Mouse (Mus musculus) lung, postnatal 0 days (tissue): ENCODE measurements at regions not wholly inside any gene's neighbourhood (a gene's known extent, or its start where the extent isn't known, plus 50 kb on each side); places are given as distances from the start of the nearest gene placed in this dataset.

Experiments used
- ATAC-seq: fragments of 200-750 bp; cut with Nextera tagmentation; 2 replicates; pipeline ENCODE4 v1.8.0; 2017; ENCODE audit warnings: moderate library complexity
- DNase-seq: peaks from one replicate; pipeline ENCODE4 v3.0.0-alpha.2; 2016; ENCODE audit warnings: low spot score
- H3K27ac ChIP-seq: fragments of 300-500 bp; sonication (generic); 2 replicates; pipeline ENCODE4 v1.5.1; 2014; ENCODE audit warnings: antibody characterized with exemption, mild to moderate bottlenecking, low read length, mixed read lengths
- H3K27me3 ChIP-seq: fragments of 300-500 bp; sonication (generic); replicated peaks from 2 replicates; pipeline ENCODE4 v1.6.1; 2014; ENCODE audit warnings: low read length, mixed read lengths; ENCODE audit not compliant: insufficient read depth
- H3K36me3 ChIP-seq: fragments of 300-500 bp; sonication (generic); 2 replicates; pipeline ENCODE4 v1.6.1; 2014; ENCODE audit warnings: low read length, mixed read lengths; ENCODE audit not compliant: insufficient read depth
- H3K4me1 ChIP-seq: fragments of 300-500 bp; sonication (generic); 2 replicates; pipeline ENCODE4 v1.6.1; 2014; ENCODE audit warnings: antibody characterized with exemption, low read depth, low read length, mixed read lengths; ENCODE audit not compliant: insufficient read depth
- H3K4me2 ChIP-seq: fragments of 300-500 bp; sonication (generic); replicated peaks from 2 replicates; pipeline ENCODE4 v1.6.1; 2014; ENCODE audit warnings: low read depth, mild to moderate bottlenecking, low read length, moderate library complexity, mixed read lengths
- H3K4me3 ChIP-seq: fragments of 300-500 bp; sonication (generic); 2 replicates; pipeline ENCODE4 v1.5.1; 2014; ENCODE audit warnings: low read depth, low read length
- H3K9ac ChIP-seq: fragments of 300-500 bp; sonication (generic); replicated peaks from 2 replicates; pipeline ENCODE4 v1.6.1; 2014; ENCODE audit warnings: low read depth, mild to moderate bottlenecking
- H3K9me3 ChIP-seq: fragments of 300-500 bp; sonication (generic); 2 replicates; pipeline ENCODE4 v1.6.1; 2016; ENCODE audit warnings: low read length, mixed read lengths
- CTCF ChIP-seq: IDR thresholded peaks from 2 replicates; pipeline ENCODE4 v1.5.1; 2016; ENCODE audit warnings: antibody characterized with exemption, mild to moderate bottlenecking
- EP300 ChIP-seq: IDR thresholded peaks from 2 replicates; pipeline ENCODE4 v1.6.1; 2016; ENCODE audit warnings: antibody characterized with exemption, mild to moderate bottlenecking, control low read depth
- WGBS: fragments of 180-500 bp; shearing (Covaris S2); extraction: QIAGEN DNeasy Blood & Tissue Kit; methylation state at CpG from one replicate; pipeline ENCODE4 v1.1.7; 2014; 5-methylcytosine and 5-hydroxymethylcytosine counted together

GRCm38 (mm10) chr7:36236673-36237072, 433.9 kb upstream of the Zfp507 start:
- ATAC-seq (no peak), DNase-seq (no peak)
- Histone ChIP-seq H3K27me3 (no peaks in the 10 kb centered on the region), H3K9me3 (no peaks in the 10 kb centered on the region), H3K4me3 (no peak overlapping the region), H3K27ac (no peak overlapping the region), H3K9ac (no peak overlapping the region), H3K4me1 (no peaks in the 10 kb centered on the region), H3K4me2 (no peak overlapping the region), H3K36me3 (no peaks in the 10 kb centered on the region)
- TF ChIP-seq EP300: no peak
- peak; percentile 36; the same call in 1 of the 2 replicates for TF ChIP-seq CTCF
- 92% methylated on average over 2 of the region's 2 CpGs for WGBS

DNA sequence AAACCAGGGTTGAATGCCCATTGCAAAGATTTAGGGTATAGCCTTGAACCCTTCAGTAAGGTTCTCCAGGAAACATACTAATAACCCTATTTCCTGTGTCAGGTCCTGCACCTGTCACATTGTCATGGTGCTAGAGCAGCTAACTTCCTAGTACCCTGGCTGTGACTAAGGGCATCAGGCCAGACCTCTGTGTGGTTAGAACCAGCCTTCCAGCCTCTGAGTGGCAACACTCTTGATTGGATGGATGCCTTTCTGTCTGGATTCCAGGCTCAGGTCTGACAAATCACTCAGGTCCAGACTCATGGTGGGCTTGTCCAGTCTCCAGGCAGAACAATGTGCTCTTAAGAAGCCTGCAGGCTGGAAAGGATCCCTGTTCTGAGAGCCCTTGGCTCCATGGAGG, 426.2 kb upstream of the Zfp507 start:
- no peaks in the 10 kb centered on the region for H3K36me3 ChIP-seq
- no peak for ATAC-seq
- DNase-seq: no peak
- H3K4me3 ChIP-seq: no peak overlapping the region
- H3K9me3 ChIP-seq: no peaks in the 10 kb centered on the region
- no peak overlapping the region for H3K27ac ChIP-seq
- H3K4me2 ChIP-seq: no peak overlapping the region
- H3K4me1 ChIP-seq: no peaks in the 10 kb centered on the region
- no peak overlapping the region for H3K9ac ChIP-seq
- no peaks in the 10 kb centered on the region for H3K27me3 ChIP-seq
- TF ChIP-seq CTCF (no peak), EP300 (no peak)

DNA sequence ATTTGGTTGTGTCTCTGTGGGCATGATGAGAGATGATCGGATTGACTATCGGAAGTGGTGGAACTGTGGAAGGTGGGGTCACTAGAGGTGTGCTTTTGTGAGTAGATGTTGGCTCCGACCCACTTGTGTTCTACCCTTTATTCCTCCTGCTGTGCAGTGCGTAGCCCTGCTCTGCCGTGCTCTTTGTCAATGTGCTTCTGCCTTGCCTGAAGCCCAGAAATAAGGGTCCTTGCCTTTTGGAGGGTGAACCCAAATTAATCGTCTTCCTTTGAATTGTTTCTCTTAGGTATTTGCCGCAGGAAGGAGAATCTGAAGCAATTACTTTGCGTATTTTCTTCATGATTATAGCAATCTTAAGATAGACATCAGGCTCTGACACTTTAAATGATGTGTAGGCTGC, 421.6 kb upstream of the Zfp507 start:
- WGBS: 92% methylated on average over 8 of the region's 8 CpGs

DNA sequence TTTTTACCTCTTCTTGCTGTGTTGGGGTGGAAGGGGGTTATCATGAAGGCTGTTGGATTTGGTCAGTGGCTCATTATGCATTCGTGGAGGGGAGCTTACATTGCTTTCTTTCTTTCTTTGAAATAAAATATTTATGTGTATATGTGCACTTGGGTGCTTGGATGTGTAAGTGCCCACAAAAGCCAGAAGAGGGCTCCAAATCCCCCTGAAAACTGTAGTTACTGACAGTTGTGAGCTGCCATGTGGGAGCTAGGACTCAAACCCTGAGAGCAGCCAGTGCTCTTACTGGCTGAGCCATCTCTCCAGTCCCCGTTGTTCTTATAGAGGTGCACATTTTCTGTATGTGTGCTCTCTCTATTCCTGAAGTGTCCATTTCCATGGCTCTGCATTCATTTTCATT, 415.6 kb upstream of the Zfp507 start:
- Histone ChIP-seq H3K9me3 (no peaks in the 10 kb centered on the region), H3K9ac (no peak overlapping the region), H3K36me3 (no peaks in the 10 kb centered on the region), H3K4me2 (no peak overlapping the region), H3K27ac (no peak overlapping the region), H3K4me1 (no peaks in the 10 kb centered on the region), H3K4me3 (no peak overlapping the region), H3K27me3 (no peaks in the 10 kb centered on the region)
- 44% methylated on average over 2 of the region's 2 CpGs for WGBS
- TF ChIP-seq CTCF (no peak), EP300 (no peak)
- DNase-seq: no peak
- ATAC-seq: no peak

More for the DNA sequence above, 421.6 kb upstream of the Zfp507 start:
- Histone ChIP-seq H3K9me3 (no peaks in the 10 kb centered on the region), H3K9ac (no peak overlapping the region), H3K4me3 (no peak overlapping the region), H3K27ac (no peak overlapping the region), H3K36me3 (no peaks in the 10 kb centered on the region), H3K27me3 (no peaks in the 10 kb centered on the region), H3K4me1 (no peaks in the 10 kb centered on the region), H3K4me2 (no peak overlapping the region)
- ATAC-seq (no peak), DNase-seq (no peak)
- TF ChIP-seq CTCF (no peak), EP300 (no peak)

GRCm38 (mm10) chr7:36210034-36210433, 407.2 kb upstream of the Zfp507 start:
- peak; percentile 68 for DNase-seq
- 68% methylated on average over 4 of the region's 4 CpGs for WGBS
- no peak overlapping the region for H3K9ac ChIP-seq
- no peak overlapping the region for H3K4me2 ChIP-seq
- H3K4me1 ChIP-seq: no peaks in the 10 kb centered on the region
- H3K27me3 ChIP-seq: no peaks in the 10 kb centered on the region
- ATAC-seq: peak; percentile 65
- no peak overlapping the region for H3K4me3 ChIP-seq
- no peaks in the 10 kb centered on the region for H3K36me3 ChIP-seq
- TF ChIP-seq CTCF (no peak), EP300 (no peak)
- no peaks in the 10 kb centered on the region for H3K9me3 ChIP-seq
- no peak overlapping the region for H3K27ac ChIP-seq

DNA sequence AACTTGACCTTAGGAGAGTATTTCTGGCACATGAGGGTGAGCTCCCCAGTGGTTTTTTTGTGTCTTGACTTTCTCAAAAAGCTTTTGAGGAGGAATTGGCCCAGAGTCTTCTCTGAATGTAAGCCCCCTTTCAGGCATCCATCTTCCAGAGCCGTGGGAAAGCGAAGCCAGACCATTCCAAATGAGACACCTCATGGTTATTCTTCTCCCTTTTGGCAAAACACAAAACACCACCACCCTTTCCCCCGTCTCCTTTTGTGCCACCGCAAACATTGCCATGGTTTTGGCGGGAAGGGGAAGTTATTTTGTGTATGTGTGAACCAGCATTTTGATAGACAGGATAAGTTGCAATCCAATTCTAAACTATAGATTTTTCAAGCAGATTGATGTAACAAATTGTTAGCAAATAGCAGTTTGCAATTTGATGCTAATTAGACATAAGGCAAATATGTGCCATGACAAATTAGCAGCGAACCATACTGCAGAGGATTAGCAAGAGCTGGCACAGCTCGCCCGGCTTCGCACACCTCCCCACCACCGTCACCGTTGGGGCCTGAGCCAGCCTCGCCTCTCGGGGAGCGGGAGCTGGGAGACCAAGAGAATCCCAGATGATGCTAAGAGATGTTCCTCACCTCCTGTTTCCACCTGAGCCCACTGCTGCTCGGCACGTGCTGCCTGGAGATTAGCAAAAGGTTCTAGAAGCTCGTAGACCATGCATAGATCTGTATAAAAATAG, 404.9 kb upstream of the Zfp507 start:
- DNase-seq: no peak
- Histone ChIP-seq H3K27me3 (no peaks in the 10 kb centered on the region), H3K4me1 (no peaks in the 10 kb centered on the region), H3K36me3 (no peaks in the 10 kb centered on the region), H3K9ac (no peak overlapping the region), H3K9me3 (no peaks in the 10 kb centered on the region), H3K4me3 (no peak overlapping the region), H3K4me2 (no peak overlapping the region), H3K27ac (no peak overlapping the region)
- WGBS: 90% methylated on average over 17 of the region's 17 CpGs
- TF ChIP-seq EP300 (no peak), CTCF (no peak)
- ATAC-seq: no peak
